Mouse (Mus musculus) embryo, embryonic 10 days (tissue): ENCODE data around the gene Hif1an.

Experiments used
- DNase-seq: peaks from one replicate; pipeline ENCODE4 v3.0.0-alpha.2; 2015; ENCODE audit warnings: low spot score

Hif1an gene

GRCm38 (mm10) chr19:44562652-44563206, at the start of gene Hif1an:
Gene Hif1an (plus strand): TSS chr19:44562850.
- DNase-seq: peak; percentile 98

- peak; percentile 43 for DNase-seq
Measured at GRCm38 (mm10) chr19:44513054-44513833, 49.4 kb upstream of the Hif1an start.

- peak; percentile 31 for DNase-seq
Measured at GRCm38 (mm10) chr19:44513921-44514482, 48.6 kb upstream of the Hif1an start.

GRCm38 (mm10) chr19:44514521-44515451, 47.9 kb upstream of the Hif1an start:
- DNase-seq: peak; percentile 75

- no peak for DNase-seq
Measured at GRCm38 (mm10) chr19:44515769-44516168, 46.9 kb upstream of the Hif1an start.

- DNase-seq: peak; percentile 43
Measured at GRCm38 (mm10) chr19:44517996-44518768, 44.5 kb upstream of the Hif1an start.

- peak; percentile 66 for DNase-seq
Measured at GRCm38 (mm10) chr19:44519152-44519551, 43.5 kb upstream of the Hif1an start.

- no peak for DNase-seq
Measured at GRCm38 (mm10) chr19:44525551-44526205, 37.0 kb upstream of the Hif1an start.

GRCm38 (mm10) chr19:44530018-44530417, 32.6 kb upstream of the Hif1an start:
- no peak for DNase-seq

- DNase-seq: peak; percentile 57
Measured at GRCm38 (mm10) chr19:44535376-44535775, 27.3 kb upstream of the Hif1an start.

GRCm38 (mm10) chr19:44537416-44537815, 25.2 kb upstream of the Hif1an start:
- no peak for DNase-seq

GRCm38 (mm10) chr19:44542694-44543178, 19.9 kb upstream of the Hif1an start:
- no peak for DNase-seq

- no peak for DNase-seq
Measured at GRCm38 (mm10) chr19:44544372-44544771, 18.3 kb upstream of the Hif1an start.

- peak; percentile 96 for DNase-seq
Measured at GRCm38 (mm10) chr19:44544775-44545174, 17.9 kb upstream of the Hif1an start.

- peak; percentile 74 for DNase-seq
Measured at GRCm38 (mm10) chr19:44545321-44546041, 17.2 kb upstream of the Hif1an start, which contains the start of gene Sec31b. Gene Sec31b (minus strand): TSS chr19:44545864.

GRCm38 (mm10) chr19:44552731-44553130, 9.9 kb upstream of the Hif1an start, which contains the start of gene Gm20538:
Gene Gm20538 (minus strand): TSS chr19:44552831.
- DNase-seq: no peak

- no peak for DNase-seq
Measured at GRCm38 (mm10) chr19:44553286-44553685, 9.4 kb upstream of the Hif1an start.

- DNase-seq: no peak
Measured at GRCm38 (mm10) chr19:44554490-44554860, 8.2 kb upstream of the Hif1an start.

- peak; percentile 97 for DNase-seq
Measured at GRCm38 (mm10) chr19:44554861-44555590, 7.6 kb upstream of the Hif1an start, which contains the start of gene Ndufb8. Gene Ndufb8 (minus strand): TSS chr19:44555440.
